Mouse (Mus musculus): ENCODE measurements around the gene Pi4kb. TPM values are rescaled to one million over a fixed set of nuclear protein-coding genes. Genes with fewer than 3 reads are reported as not detected.
"Not testable (repeated sequence)": the region's sequence is repeated elsewhere in the genome, so short reads cannot be mapped to it uniquely, and the experiment has no call there.

The Pi4kb gene
- polyA plus RNA-seq, 1 experiment, result 33.2 TPM

- no peaks in the 10 kb centered on the region for H3K36me3 ChIP-seq (ENCODE audit: control insufficient read depth, insufficient read depth)
- no peak within 1 kb of the TSS for H3K4me3 ChIP-seq (ENCODE audit: insufficient read depth, poor library complexity, severe bottlenecking)
- no peaks in the 10 kb centered on the region for H3K79me2 ChIP-seq (ENCODE audit: control insufficient read depth, insufficient read depth)
- H3K79me3 ChIP-seq (ENCODE audit: low read depth), result no peaks in the 10 kb centered on the region
- no peaks in the 10 kb centered on the region for H3K27me3 ChIP-seq (ENCODE audit: control insufficient read depth, insufficient read depth, insufficient read length)
- no peak within 1 kb of the TSS for H3ac ChIP-seq (ENCODE audit: control insufficient read depth, insufficient read length, low read depth)
- TF ChIP-seq CTCF (IDR thresholded peaks at IDR 0.05; ENCODE audit: control insufficient read depth, insufficient read depth, insufficient read length), result no peak
- no peak for TF ChIP-seq MYOG (IDR thresholded peaks at IDR 0.05; ENCODE audit: control insufficient read depth, extremely low read depth, insufficient read length)
- no peak for TF ChIP-seq MYOD1 (IDR thresholded peaks at IDR 0.05; ENCODE audit: control insufficient read depth, insufficient read length, low read depth)
- TF ChIP-seq USF1 (IDR thresholded peaks at IDR 0.05; ENCODE audit: low read depth), result no peak
- TF ChIP-seq FOSL1 (IDR thresholded peaks at IDR 0.05; ENCODE audit: insufficient read depth, low read length, poor library complexity, severe bottlenecking), result no peak
- no peak for TF ChIP-seq MAX (IDR thresholded peaks at IDR 0.05)
- TF ChIP-seq CEBPB (IDR thresholded peaks at IDR 0.05; ENCODE audit: low read depth), result no peak
Measured at GRCm38 (mm10) chr3:94932809-94933564, 41.5 kb upstream of the Pi4kb start, which contains the start of gene Selenbp1. Gene Selenbp1 (plus strand): TSS chr3:94933056.

DNA sequence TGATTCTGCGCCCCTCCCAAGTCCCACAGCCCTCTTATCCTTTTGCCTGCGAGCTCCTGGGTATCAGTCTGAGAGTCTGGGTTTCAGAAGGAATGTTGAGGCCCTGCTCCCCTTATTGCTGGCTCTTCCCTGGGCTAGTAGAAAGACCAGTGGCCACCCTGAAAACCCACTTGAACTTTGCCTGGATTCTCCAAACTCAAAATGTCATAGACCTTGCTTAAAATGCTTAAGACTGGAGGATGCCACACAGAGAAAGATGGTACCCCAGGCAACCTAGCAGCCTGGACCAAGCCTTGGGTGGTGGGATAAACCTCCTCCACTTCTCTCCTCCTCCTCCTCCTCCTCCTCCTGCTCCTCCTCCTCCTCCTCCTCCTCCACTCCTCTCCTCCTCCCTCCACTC, 40.9 kb upstream of the Pi4kb start:
- not testable (repeated sequence) for H3K79me2 ChIP-seq (ENCODE audit: control insufficient read depth, insufficient read depth); H3K4me3 ChIP-seq (ENCODE audit: insufficient read depth, poor library complexity, severe bottlenecking); H3K36me3 ChIP-seq (ENCODE audit: control insufficient read depth, insufficient read depth); H3ac ChIP-seq (ENCODE audit: control insufficient read depth, insufficient read length, low read depth); H3K79me3 ChIP-seq (ENCODE audit: low read depth); H3K27me3 ChIP-seq (ENCODE audit: control insufficient read depth, insufficient read depth, insufficient read length)

DNA sequence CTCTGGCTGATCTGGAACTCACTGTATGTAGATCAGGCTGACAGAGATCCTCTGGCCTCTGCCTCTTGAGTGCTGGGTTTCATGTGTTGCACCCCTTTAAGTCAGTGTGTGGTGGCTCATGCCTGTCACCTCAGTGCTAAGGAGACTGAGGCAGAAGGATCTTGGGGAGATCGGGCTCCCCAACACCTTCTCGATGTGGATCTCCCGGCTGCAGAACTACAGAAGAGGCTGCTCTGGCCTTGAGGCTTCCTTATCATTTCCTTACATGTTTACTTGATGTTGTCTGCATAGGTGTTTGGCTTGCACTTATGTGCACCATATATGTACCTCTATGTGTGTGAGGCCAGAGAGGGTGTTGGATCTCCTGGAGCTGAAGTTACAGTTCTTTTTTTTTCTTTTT, 40.0 kb upstream of the Pi4kb start:
- H3K36me3 ChIP-seq (ENCODE audit: control insufficient read depth, insufficient read depth); H3K79me2 ChIP-seq (ENCODE audit: control insufficient read depth, insufficient read depth); H3K4me3 ChIP-seq (ENCODE audit: insufficient read depth, poor library complexity, severe bottlenecking); H3K79me3 ChIP-seq (ENCODE audit: low read depth); H3K27me3 ChIP-seq (ENCODE audit: control insufficient read depth, insufficient read depth, insufficient read length); H3ac ChIP-seq (ENCODE audit: control insufficient read depth, insufficient read length, low read depth): not testable (repeated sequence)

GRCm38 (mm10) chr3:94935332-94935731, 39.2 kb upstream of the Pi4kb start:
- H3K79me2 ChIP-seq (ENCODE audit: control insufficient read depth, insufficient read depth); H3ac ChIP-seq (ENCODE audit: control insufficient read depth, insufficient read length, low read depth); H3K79me3 ChIP-seq (ENCODE audit: low read depth); H3K36me3 ChIP-seq (ENCODE audit: control insufficient read depth, insufficient read depth); H3K27me3 ChIP-seq (ENCODE audit: control insufficient read depth, insufficient read depth, insufficient read length); H3K4me3 ChIP-seq (ENCODE audit: insufficient read depth, poor library complexity, severe bottlenecking): not testable (repeated sequence)

GRCm38 (mm10) chr3:94936147-94936546, 38.4 kb upstream of the Pi4kb start:
- H3K27me3 ChIP-seq (ENCODE audit: control insufficient read depth, insufficient read depth, insufficient read length); H3K79me2 ChIP-seq (ENCODE audit: control insufficient read depth, insufficient read depth); H3K4me3 ChIP-seq (ENCODE audit: insufficient read depth, poor library complexity, severe bottlenecking); H3ac ChIP-seq (ENCODE audit: control insufficient read depth, insufficient read length, low read depth); H3K79me3 ChIP-seq (ENCODE audit: low read depth); H3K36me3 ChIP-seq (ENCODE audit: control insufficient read depth, insufficient read depth): not testable (repeated sequence)

GRCm38 (mm10) chr3:94937194-94937593, 37.3 kb upstream of the Pi4kb start:
- not testable (repeated sequence) for H3K27me3 ChIP-seq (ENCODE audit: control insufficient read depth, insufficient read depth, insufficient read length); H3ac ChIP-seq (ENCODE audit: control insufficient read depth, insufficient read length, low read depth); H3K79me3 ChIP-seq (ENCODE audit: low read depth); H3K4me3 ChIP-seq (ENCODE audit: insufficient read depth, poor library complexity, severe bottlenecking); H3K36me3 ChIP-seq (ENCODE audit: control insufficient read depth, insufficient read depth); H3K79me2 ChIP-seq (ENCODE audit: control insufficient read depth, insufficient read depth)

DNA sequence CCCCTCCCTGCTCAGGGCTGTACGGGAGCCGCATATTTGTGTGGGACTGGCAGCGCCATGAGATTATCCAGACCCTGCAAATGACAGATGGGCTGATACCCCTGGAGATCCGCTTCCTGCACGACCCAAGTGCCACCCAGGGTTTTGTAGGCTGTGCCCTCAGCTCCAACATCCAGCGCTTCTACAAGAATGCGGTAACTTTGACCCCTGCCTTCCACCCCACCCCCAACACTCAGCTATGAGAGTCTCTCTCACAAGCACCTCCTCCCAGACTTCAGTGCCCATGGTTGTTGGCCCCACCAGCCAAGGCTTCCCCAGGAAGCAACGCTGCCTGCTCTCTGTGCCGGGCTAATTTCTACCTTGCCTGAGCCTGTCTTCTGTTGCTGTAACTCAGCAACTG, 34.5 kb upstream of the Pi4kb start:
- not testable (repeated sequence) for H3K4me3 ChIP-seq (ENCODE audit: insufficient read depth, poor library complexity, severe bottlenecking); H3K27me3 ChIP-seq (ENCODE audit: control insufficient read depth, insufficient read depth, insufficient read length); H3ac ChIP-seq (ENCODE audit: control insufficient read depth, insufficient read length, low read depth); H3K79me2 ChIP-seq (ENCODE audit: control insufficient read depth, insufficient read depth); H3K36me3 ChIP-seq (ENCODE audit: control insufficient read depth, insufficient read depth); H3K79me3 ChIP-seq (ENCODE audit: low read depth)

- not testable (repeated sequence) for H3K79me2 ChIP-seq (ENCODE audit: control insufficient read depth, insufficient read depth); H3K4me3 ChIP-seq (ENCODE audit: insufficient read depth, poor library complexity, severe bottlenecking); H3K36me3 ChIP-seq (ENCODE audit: control insufficient read depth, insufficient read depth); H3K79me3 ChIP-seq (ENCODE audit: low read depth); H3ac ChIP-seq (ENCODE audit: control insufficient read depth, insufficient read length, low read depth); H3K27me3 ChIP-seq (ENCODE audit: control insufficient read depth, insufficient read depth, insufficient read length)
Measured at GRCm38 (mm10) chr3:94942211-94942967, 32.1 kb upstream of the Pi4kb start.

GRCm38 (mm10) chr3:94943706-94944105, 30.8 kb upstream of the Pi4kb start:
- H3ac ChIP-seq (ENCODE audit: control insufficient read depth, insufficient read length, low read depth); H3K36me3 ChIP-seq (ENCODE audit: control insufficient read depth, insufficient read depth): not testable (repeated sequence)

More at GRCm38 (mm10) chr3:94943706-94944105, 30.8 kb upstream of the Pi4kb start:
- H3K4me3 ChIP-seq (ENCODE audit: insufficient read depth, poor library complexity, severe bottlenecking); H3K79me2 ChIP-seq (ENCODE audit: control insufficient read depth, insufficient read depth); H3K79me3 ChIP-seq (ENCODE audit: low read depth); H3K27me3 ChIP-seq (ENCODE audit: control insufficient read depth, insufficient read depth, insufficient read length): not testable (repeated sequence)
